Mouse (Mus musculus): ENCODE data around the gene Tmem184b. TPM values are rescaled to one million over a fixed set of nuclear protein-coding genes. Genes with fewer than 3 reads are reported as not detected.

Tmem184b gene
- polyA plus RNA-seq, 1 experiment from 2014 or later: 35.0 TPM

- Histone ChIP-seq H3K9me3 (no peaks in the 10 kb centered on the region), H3K4me2 (replicated peaks) (peak overlapping the region; percentile 99), H3K9ac (replicated peaks) (peak overlapping the region; percentile 99), H3K4me1 (replicated peaks) (peaks cover 74% of the 10 kb centered on the region), H3K4me3 (replicated peaks) (peak overlapping the region; percentile 93), H3K27me3 (no peaks in the 10 kb centered on the region), H3K36me3 (peaks cover 51% of the 10 kb centered on the region), H3K27ac (no peak overlapping the region)
- ATAC-seq: no peak
- 88% methylated on average over 8 of the region's 8 CpGs for WGBS
Measured at GRCm38 (mm10) chr15:79438816-79439215, 35.4 kb upstream of the Tmem184b start.

- Histone ChIP-seq H3K9me3 (no peaks in the 10 kb centered on the region), H3K9ac (replicated peaks) (peak overlapping the region; percentile 99), H3K27ac (no peak overlapping the region), H3K4me2 (replicated peaks) (peak overlapping the region; percentile 99), H3K4me1 (replicated peaks) (peaks cover 77% of the 10 kb centered on the region), H3K4me3 (replicated peaks) (peak overlapping the region; percentile 93; the same call in 1 of the 2 replicates), H3K36me3 (peaks cover 55% of the 10 kb centered on the region), H3K27me3 (no peaks in the 10 kb centered on the region)
- 85% methylated on average over 6 of the region's 6 CpGs for WGBS
- no peak for ATAC-seq
Measured at GRCm38 (mm10) chr15:79438209-79438810, 34.9 kb upstream of the Tmem184b start.

GRCm38 (mm10) chr15:79437541-79438208 lies 34.3 kb upstream of the Tmem184b start:
- Histone ChIP-seq H3K4me2 (replicated peaks) (no peak overlapping the region), H3K4me1 (replicated peaks) (peaks cover 81% of the 10 kb centered on the region), H3K9ac (replicated peaks) (no peak overlapping the region; the same call in 1 of the 2 replicates), H3K27me3 (no peaks in the 10 kb centered on the region), H3K9me3 (no peaks in the 10 kb centered on the region), H3K4me3 (replicated peaks) (no peak overlapping the region), H3K36me3 (peaks cover 62% of the 10 kb centered on the region), H3K27ac (no peak overlapping the region)
- no peak for ATAC-seq
- 92% methylated on average over 12 of the region's 12 CpGs for WGBS

- H3K4me1 ChIP-seq (replicated peaks): peaks cover 83% of the 10 kb centered on the region
- no peaks in the 10 kb centered on the region for H3K9me3 ChIP-seq
- peak overlapping the region; percentile 33; the same call in 1 of the 2 replicates for H3K9ac ChIP-seq (replicated peaks)
- H3K4me2 ChIP-seq (replicated peaks): peak overlapping the region; percentile 25
- peaks cover 73% of the 10 kb centered on the region for H3K36me3 ChIP-seq
- ATAC-seq: no peak
- H3K4me3 ChIP-seq (replicated peaks): no peak overlapping the region
- no peaks in the 10 kb centered on the region for H3K27me3 ChIP-seq
- 64% methylated on average over 7 of the region's 7 CpGs for WGBS
- H3K27ac ChIP-seq: no peak overlapping the region
Measured at GRCm38 (mm10) chr15:79436481-79436921, 33.1 kb upstream of the Tmem184b start.

- peaks cover 77% of the 10 kb centered on the region for H3K4me1 ChIP-seq (replicated peaks)
- no peak for ATAC-seq
- H3K36me3 ChIP-seq: peaks cover 85% of the 10 kb centered on the region
- H3K4me2 ChIP-seq (replicated peaks): peak overlapping the region; percentile 25
- peak overlapping the region; percentile 15; the same call in 1 of the 2 replicates for H3K9ac ChIP-seq (replicated peaks)
- 21% methylated on average over 7 of the region's 7 CpGs for WGBS
- H3K4me3 ChIP-seq (replicated peaks): no peak overlapping the region
- H3K9me3 ChIP-seq: no peaks in the 10 kb centered on the region
- no peaks in the 10 kb centered on the region for H3K27me3 ChIP-seq
- no peak overlapping the region for H3K27ac ChIP-seq
Measured at GRCm38 (mm10) chr15:79435191-79435671, 31.9 kb upstream of the Tmem184b start.

- Histone ChIP-seq H3K36me3 (peaks cover 98% of the 10 kb centered on the region), H3K9me3 (no peaks in the 10 kb centered on the region), H3K9ac (replicated peaks) (peak overlapping the region; percentile 36; the same call in 1 of the 2 replicates), H3K4me3 (replicated peaks) (no peak overlapping the region), H3K4me2 (replicated peaks) (no peak overlapping the region; the same call in 1 of the 2 replicates), H3K27ac (peak overlapping the region; percentile 47), H3K27me3 (no peaks in the 10 kb centered on the region), H3K4me1 (replicated peaks) (peaks cover 54% of the 10 kb centered on the region)
- 0 out of 2 replicates have a peak, but pooled peaks have one; percentile 9 for ATAC-seq
- WGBS: 37% methylated on average over 21 of the region's 21 CpGs
Measured at GRCm38 (mm10) chr15:79432892-79433291, 29.5 kb upstream of the Tmem184b start.

GRCm38 (mm10) chr15:79432328-79432727 lies 29.0 kb upstream of the Tmem184b start:
- peak overlapping the region; percentile 47; the same call in 1 of the 2 replicates for H3K27ac ChIP-seq
- no peaks in the 10 kb centered on the region for H3K27me3 ChIP-seq
- no peaks in the 10 kb centered on the region for H3K9me3 ChIP-seq
- H3K4me1 ChIP-seq (replicated peaks): peaks cover 48% of the 10 kb centered on the region
- H3K36me3 ChIP-seq: peaks cover 98% of the 10 kb centered on the region
- ATAC-seq: no peak
- 0 out of 2 replicates have a peak overlapping the region, but pooled peaks have one; percentile 14 for H3K9ac ChIP-seq (replicated peaks)
- H3K4me2 ChIP-seq (replicated peaks): no peak overlapping the region
- WGBS: 80% methylated on average over 11 of the region's 11 CpGs
- no peak overlapping the region for H3K4me3 ChIP-seq (replicated peaks)

- H3K27ac ChIP-seq: no peak overlapping the region
- no peaks in the 10 kb centered on the region for H3K27me3 ChIP-seq
- peaks cover 44% of the 10 kb centered on the region for H3K4me1 ChIP-seq (replicated peaks)
- no peak overlapping the region for H3K4me3 ChIP-seq (replicated peaks)
- WGBS: 79% methylated on average over 7 of the region's 7 CpGs
- H3K4me2 ChIP-seq (replicated peaks): no peak overlapping the region
- H3K36me3 ChIP-seq: peaks cover 98% of the 10 kb centered on the region
- no peak for ATAC-seq
- H3K9me3 ChIP-seq: no peaks in the 10 kb centered on the region
- H3K9ac ChIP-seq (replicated peaks): no peak overlapping the region
Measured at GRCm38 (mm10) chr15:79431925-79432324, 28.6 kb upstream of the Tmem184b start.

GRCm38 (mm10) chr15:79430461-79431000 lies 27.2 kb upstream of the Tmem184b start:
- H3K27me3 ChIP-seq: no peaks in the 10 kb centered on the region
- H3K4me1 ChIP-seq (replicated peaks): peaks cover 30% of the 10 kb centered on the region
- no peaks in the 10 kb centered on the region for H3K9me3 ChIP-seq
- H3K4me3 ChIP-seq (replicated peaks): no peak overlapping the region
- ATAC-seq: no peak
- no peak overlapping the region for H3K27ac ChIP-seq
- WGBS: 76% methylated on average over 10 of the region's 10 CpGs
- peaks cover 98% of the 10 kb centered on the region for H3K36me3 ChIP-seq
- H3K4me2 ChIP-seq (replicated peaks): no peak overlapping the region
- H3K9ac ChIP-seq (replicated peaks): no peak overlapping the region

- Histone ChIP-seq H3K27me3 (no peaks in the 10 kb centered on the region), H3K36me3 (peaks cover 98% of the 10 kb centered on the region), H3K9me3 (no peaks in the 10 kb centered on the region), H3K27ac (no peak overlapping the region), H3K9ac (replicated peaks) (no peak overlapping the region), H3K4me1 (replicated peaks) (peaks cover 25% of the 10 kb centered on the region), H3K4me2 (replicated peaks) (no peak overlapping the region), H3K4me3 (replicated peaks) (no peak overlapping the region)
- WGBS: 96% methylated on average over 8 of the region's 9 CpGs
- ATAC-seq: no peak
Measured at GRCm38 (mm10) chr15:79429994-79430393, 26.6 kb upstream of the Tmem184b start.

- WGBS: 86% methylated on average over 12 of the region's 12 CpGs
- no peak overlapping the region for H3K9ac ChIP-seq (replicated peaks)
- ATAC-seq: no peak
- H3K4me3 ChIP-seq (replicated peaks): no peak overlapping the region
- H3K4me2 ChIP-seq (replicated peaks): no peak overlapping the region
- no peaks in the 10 kb centered on the region for H3K27me3 ChIP-seq
- H3K27ac ChIP-seq: no peak overlapping the region
- H3K9me3 ChIP-seq: no peaks in the 10 kb centered on the region
- H3K4me1 ChIP-seq (replicated peaks): peaks cover 20% of the 10 kb centered on the region
- H3K36me3 ChIP-seq: peaks cover 98% of the 10 kb centered on the region
Measured at GRCm38 (mm10) chr15:79429527-79429926, 26.2 kb upstream of the Tmem184b start.

GRCm38 (mm10) chr15:79428616-79429015 lies 25.2 kb upstream of the Tmem184b start:
- ATAC-seq: no peak
- WGBS: 78% methylated on average over 4 of the region's 4 CpGs
- H3K4me3 ChIP-seq (replicated peaks): no peak overlapping the region
- H3K4me1 ChIP-seq (replicated peaks): peaks cover 16% of the 10 kb centered on the region
- no peak overlapping the region for H3K4me2 ChIP-seq (replicated peaks)
- H3K36me3 ChIP-seq: peaks cover 98% of the 10 kb centered on the region
- H3K27ac ChIP-seq: no peak overlapping the region
- H3K9ac ChIP-seq (replicated peaks): no peak overlapping the region
- H3K27me3 ChIP-seq: no peaks in the 10 kb centered on the region
- H3K9me3 ChIP-seq: no peaks in the 10 kb centered on the region

Data from midbrain, embryonic 13.5 days (tissue).